In the genomic region with DNA sequence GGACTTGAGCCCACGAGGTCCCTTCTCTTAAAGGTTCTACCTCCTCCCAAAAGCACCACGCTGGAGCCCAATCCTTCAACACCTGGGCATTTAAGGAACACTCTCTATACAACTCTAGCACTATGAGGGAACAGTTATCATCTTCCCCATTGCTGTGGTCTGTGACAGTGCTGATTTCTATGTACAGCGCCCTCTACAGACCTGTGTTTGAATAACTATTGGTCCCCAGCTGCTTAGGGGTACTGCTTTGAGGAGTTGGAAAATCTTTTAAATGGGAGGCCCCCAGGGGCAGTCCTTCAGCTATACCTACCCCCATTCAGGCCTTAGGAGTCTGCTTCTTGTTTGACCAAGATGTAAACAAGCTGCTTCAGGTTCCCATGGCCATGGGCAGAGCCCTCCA, we compare ENCODE assay signal across 11 mouse cellular contexts. TPM values are rescaled to one million over a fixed set of nuclear protein-coding genes. Genes with fewer than 3 reads are reported as not detected.
DNase-seq lines count a peak whose midpoint lies in the region; ATAC-seq and TF ChIP-seq lines count a peak whose summit lies in the region.
"Had no signal": no experiment of that assay in that cellular context is flagged by ENCODE, and none has a peak within 500 bp of the region (broad histone marks: within the 10 kb centered on the region; RNA-seq: fewer than 3 reads in every experiment).

No protein-coding gene starts in this region.

- peak; percentile 5 for DNase-seq in cerebellum, adult 9-10 months
- no peak for DNase-seq in cerebellum, adult 8-10 months
- no peak for DNase-seq in lung, postnatal 0 days (ENCODE audit: low spot score)
- no peak for DNase-seq in lung, postnatal 4 days
- peak; percentile 13 for DNase-seq in brain, adult 2 months (ENCODE audit: low read depth, low spot score)
- peak; percentile 41 for DNase-seq in retina, embryonic 14.5 days (ENCODE audit: low spot score)
- no peak for DNase-seq in urinary bladder, postnatal 36 days (ENCODE audit: low spot score in 2 of 2)
- no peak for DNase-seq in adrenal gland, adult 18-20 months (ENCODE audit: low spot score in 2 of 2)

- H3K9ac ChIP-seq in lung, postnatal 0 days (replicated peaks; ENCODE audit: low read depth) = no peak overlapping the region
- H3K9ac ChIP-seq: heart, embryonic 13.5 days; limb, embryonic 15.5 days had no signal

- H3K36me3 ChIP-seq in lung, postnatal 0 days (ENCODE audit: insufficient read depth, low read length) = no peaks in the 10 kb centered on the region
- H3K36me3 ChIP-seq: heart, embryonic 13.5 days; limb, embryonic 15.5 days had no signal

- no peak for TF ChIP-seq EP300 in lung, postnatal 0 days (IDR thresholded peaks at IDR 0.05)

- TF ChIP-seq CTCF in lung, postnatal 0 days (IDR thresholded peaks at IDR 0.05) = peak; percentile 47

- no peak overlapping the region for H3K4me3 ChIP-seq in lung, postnatal 0 days (ENCODE audit: low read depth, low read length)
- H3K4me3 ChIP-seq: heart, embryonic 13.5 days; limb, embryonic 15.5 days had no signal

- no peak overlapping the region for H3K4me2 ChIP-seq in lung, postnatal 0 days (replicated peaks; ENCODE audit: low read depth, low read length)
- H3K4me2 ChIP-seq: heart, embryonic 13.5 days; limb, embryonic 15.5 days had no signal

- no peak overlapping the region for H3K27ac ChIP-seq in lung, postnatal 0 days (ENCODE audit: low read length)
- H3K27ac ChIP-seq: heart, embryonic 13.5 days; limb, embryonic 15.5 days had no signal

- no peaks in the 10 kb centered on the region for H3K4me1 ChIP-seq in lung, postnatal 0 days (ENCODE audit: insufficient read depth, low read depth, low read length)

- no peaks in the 10 kb centered on the region for H3K27me3 ChIP-seq in lung, postnatal 0 days (replicated peaks; ENCODE audit: insufficient read depth, low read length)
- H3K27me3 ChIP-seq: heart, embryonic 13.5 days; limb, embryonic 15.5 days had no signal

- 68% methylated on average over 3 of the region's 3 CpGs for WGBS in lung, postnatal 0 days

- no peak for ATAC-seq in lung, postnatal 0 days

- no peaks in the 10 kb centered on the region for H3K9me3 ChIP-seq in lung, postnatal 0 days (ENCODE audit: low read length)
- H3K9me3 ChIP-seq: heart, embryonic 13.5 days; limb, embryonic 15.5 days had no signal

RNA-seq across cellular contexts. Expression of gene E330021D16Rik, which starts 5.7 kb away (rescaled TPM):
- 0.11 and 0.12 TPM in 2 replicates for polyA plus RNA-seq in lung, postnatal 0 days (2015; fragmentation: Nextera tagmentation; extraction: Ambion mirVana)
- not detected for total RNA-seq in adrenal gland, adult 18-20 months (2021)
- polyA plus RNA-seq: C2C12; heart, embryonic 13.5 days; limb, embryonic 15.5 days had no signal

Comparison
In these comparisons a context has a peak if more than half of its experiments do, and no peak if none do; other contexts are left out.
1. DNase-seq: peak in cerebellum, adult 9-10 months (single experiment), brain, adult 2 months (single experiment) and retina, embryonic 14.5 days (single experiment); none in cerebellum, adult 8-10 months (single experiment), lung, postnatal 0 days (single experiment), lung, postnatal 4 days (0 of 2), urinary bladder, postnatal 36 days (0 of 2) and adrenal gland, adult 18-20 months (0 of 2).